Mouse (Mus musculus): ENCODE results near the gene Daam2. TPM values are rescaled to one million over a fixed set of nuclear protein-coding genes. Genes with fewer than 3 reads are reported as not detected.

Daam2 gene
- total RNA-seq, 2 experiments from 2014 or later = 54.7 to 69.8 TPM

DNA sequence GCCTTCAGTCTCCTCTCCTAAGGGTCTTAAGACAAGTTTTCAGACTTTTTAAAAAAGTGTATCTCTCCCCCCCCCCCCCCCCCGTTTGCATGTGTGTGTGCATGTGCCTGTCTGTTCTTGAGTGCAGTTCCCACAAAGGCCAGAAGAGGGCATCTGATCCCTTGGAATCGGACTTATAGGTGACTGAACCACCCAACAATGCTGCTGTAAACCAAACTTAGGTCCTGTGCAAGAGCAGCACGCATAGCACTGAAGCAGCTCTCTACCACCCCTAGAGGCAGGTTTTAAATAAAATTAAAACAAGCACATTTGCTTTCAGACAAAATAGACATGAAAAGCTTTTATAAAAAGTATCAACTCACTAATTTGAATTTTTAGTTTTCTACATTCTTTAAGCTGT lies 33.9 kb downstream of the Daam2 start:
- DNase-seq = no peak

DNA sequence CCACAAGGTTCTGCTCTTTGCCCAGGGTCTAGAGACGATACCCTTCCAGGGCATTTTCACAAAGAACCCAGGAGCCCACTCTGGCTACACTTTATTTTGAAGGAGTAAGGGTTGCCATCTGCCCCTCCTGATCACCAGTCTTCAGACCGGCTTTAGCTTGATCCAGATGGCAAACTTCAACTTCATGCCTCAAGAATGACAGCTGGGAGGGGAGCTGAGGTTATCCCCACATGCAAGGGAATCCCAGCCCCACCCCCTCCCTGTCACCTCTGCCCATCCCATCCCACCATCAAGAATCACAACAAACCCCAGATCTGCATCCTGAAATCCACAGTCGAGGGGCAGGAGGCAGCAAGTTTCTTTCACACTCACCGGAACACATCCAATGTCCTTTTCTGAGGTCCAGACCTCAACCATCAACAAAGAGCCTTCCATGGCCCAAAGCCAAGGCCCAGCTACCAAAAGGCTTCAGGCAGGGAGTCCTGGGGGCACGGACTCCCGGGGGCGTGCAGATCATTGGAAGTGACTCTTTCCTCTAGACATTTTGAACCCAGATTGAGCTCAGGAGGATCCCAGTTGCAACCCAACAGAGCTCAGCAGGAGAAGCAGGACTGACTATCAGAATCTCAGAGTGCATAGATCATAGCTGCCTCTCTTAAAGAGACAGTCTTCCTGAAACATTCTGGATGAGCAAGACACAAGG lies 35.5 kb downstream of the Daam2 start:
- DNase-seq = no peak

DNA sequence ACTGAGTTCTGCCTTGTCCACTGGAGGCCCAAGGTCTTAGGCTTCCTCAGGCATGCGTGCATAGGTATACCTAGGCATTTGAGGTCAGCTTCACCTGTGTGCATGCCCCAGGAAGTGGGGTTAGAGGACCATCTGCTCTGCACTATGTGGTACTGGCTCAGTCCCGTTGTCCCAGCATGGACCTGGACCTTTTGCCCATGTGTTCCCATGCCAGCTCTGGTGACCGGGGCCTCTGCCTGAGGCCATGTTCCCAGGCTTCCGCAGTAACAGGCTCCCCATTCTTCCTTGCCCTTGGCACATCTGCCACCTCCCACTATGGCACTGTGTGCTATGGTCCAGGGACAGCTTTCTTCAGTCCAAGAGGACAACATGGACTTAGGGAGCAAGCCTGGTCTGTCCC lies 36.1 kb downstream of the Daam2 start:
- no peak for DNase-seq

DNA sequence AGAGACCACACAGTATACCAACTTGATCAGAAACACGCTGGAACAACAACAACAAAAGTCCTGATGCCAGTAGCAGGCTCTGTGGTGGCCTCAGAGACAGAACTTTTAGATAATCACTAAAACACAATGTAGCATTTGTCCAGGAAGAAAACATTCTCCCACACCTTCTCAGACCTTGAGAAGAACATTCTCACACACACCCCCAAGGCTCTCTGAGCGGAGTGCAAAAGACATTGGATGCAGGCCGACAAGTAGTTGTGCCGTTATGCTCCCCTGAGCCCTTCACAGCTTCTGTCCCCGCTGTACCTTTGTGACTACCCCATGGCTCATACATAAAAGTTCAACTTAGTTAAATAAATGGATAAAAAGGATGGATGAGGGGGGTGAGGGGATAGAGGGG lies 37.6 kb downstream of the Daam2 start:
- DNase-seq = no peak

DNA sequence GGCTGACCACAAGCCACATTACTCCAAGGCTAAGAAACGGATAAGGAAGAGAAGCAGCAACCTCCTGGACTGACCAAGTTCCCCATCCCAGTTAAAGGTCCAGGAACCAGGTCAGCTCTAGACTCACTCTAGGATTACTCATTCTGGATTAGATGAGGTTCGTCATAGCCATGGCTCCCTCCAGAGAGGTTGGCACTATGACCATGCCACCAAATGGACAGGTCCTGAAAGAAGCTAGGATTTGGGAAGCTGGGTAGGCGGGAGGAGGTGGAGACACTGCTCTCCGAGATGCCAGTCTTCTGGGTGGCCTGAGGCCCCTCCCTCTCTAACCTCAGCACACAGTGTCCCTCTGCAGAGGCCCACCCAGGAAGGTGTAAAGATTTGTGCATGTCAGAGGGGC lies 38.2 kb downstream of the Daam2 start:
- DNase-seq = no peak

DNA sequence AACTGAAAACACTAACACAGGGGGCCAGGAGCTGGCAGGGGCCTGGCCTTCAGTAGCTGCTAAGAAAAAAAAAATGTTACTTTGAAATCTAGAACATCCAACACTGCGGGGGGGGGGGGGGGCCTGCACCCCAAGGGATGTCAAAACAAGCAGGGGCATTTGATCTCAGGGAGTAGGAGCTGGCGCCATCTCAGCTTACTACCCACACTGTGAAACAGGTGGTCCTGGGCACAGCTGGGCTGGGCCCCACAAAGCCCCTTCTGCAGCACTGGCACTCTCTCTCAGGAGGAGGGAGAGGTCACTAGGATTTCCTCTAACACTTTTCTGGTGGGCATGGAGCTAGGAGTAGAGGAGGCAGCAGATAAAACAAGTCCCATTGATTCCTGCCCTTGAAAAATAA lies 39.6 kb downstream of the Daam2 start:
- no peak for DNase-seq

DNA sequence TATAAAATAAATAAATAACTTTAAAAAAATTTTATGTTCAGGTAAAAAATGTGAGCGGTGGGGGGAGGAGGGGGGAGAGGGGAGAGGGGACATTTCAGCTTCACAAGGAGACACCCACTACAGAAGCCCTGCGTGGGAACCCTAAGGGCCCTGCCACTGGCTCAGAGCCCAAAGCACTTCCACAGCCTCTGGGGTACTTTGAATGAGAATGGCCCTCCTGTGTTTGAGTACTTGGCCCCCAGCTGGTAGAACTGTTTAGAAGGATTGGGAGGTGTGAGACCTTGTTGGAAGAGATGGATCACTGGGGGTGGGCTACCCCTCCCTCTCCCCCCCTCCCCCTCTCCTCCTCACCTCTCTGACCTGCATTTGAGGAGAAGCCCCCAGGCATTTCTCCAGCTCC lies 41.7 kb downstream of the Daam2 start:
- no peak for DNase-seq

DNA sequence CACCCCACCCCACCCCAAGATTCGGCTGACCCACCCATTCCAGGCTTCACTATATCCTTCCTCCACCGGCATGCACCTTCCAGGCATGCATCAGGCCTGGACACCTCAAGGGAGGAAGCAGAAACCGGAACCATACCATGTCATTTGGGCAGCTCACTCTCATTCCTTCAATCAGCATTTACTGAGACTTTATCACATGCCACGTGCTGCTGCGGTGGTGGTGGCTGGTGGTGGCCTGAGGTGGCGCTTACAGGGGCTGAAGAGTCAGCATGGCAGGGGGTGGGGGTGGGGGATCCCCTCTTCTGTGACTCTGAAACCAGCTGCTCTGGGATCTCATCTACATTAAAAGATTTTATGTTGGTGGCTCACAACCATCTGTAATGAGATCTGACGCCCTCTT lies 42.1 kb downstream of the Daam2 start:
- DNase-seq = no peak

DNA sequence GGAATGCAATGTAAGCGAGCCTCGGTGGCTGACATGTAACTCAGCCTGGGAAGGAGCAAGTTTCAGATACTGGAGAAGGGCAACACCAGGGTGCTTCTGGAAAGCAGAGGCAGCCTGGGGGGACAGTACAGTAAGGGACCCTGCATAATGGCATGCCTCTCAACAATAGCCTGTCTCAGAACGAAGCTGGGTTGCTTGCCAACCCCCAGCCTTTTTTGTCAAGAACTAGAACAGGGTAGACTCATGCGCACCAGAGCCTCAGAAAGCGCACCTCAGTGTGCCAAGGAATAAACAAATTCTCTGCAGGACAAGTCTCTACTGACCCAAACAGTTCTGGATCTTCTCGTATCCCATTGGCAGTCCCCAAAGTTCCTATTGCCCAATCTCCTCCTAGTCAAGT lies 43.5 kb downstream of the Daam2 start:
- no peak for DNase-seq

DNA sequence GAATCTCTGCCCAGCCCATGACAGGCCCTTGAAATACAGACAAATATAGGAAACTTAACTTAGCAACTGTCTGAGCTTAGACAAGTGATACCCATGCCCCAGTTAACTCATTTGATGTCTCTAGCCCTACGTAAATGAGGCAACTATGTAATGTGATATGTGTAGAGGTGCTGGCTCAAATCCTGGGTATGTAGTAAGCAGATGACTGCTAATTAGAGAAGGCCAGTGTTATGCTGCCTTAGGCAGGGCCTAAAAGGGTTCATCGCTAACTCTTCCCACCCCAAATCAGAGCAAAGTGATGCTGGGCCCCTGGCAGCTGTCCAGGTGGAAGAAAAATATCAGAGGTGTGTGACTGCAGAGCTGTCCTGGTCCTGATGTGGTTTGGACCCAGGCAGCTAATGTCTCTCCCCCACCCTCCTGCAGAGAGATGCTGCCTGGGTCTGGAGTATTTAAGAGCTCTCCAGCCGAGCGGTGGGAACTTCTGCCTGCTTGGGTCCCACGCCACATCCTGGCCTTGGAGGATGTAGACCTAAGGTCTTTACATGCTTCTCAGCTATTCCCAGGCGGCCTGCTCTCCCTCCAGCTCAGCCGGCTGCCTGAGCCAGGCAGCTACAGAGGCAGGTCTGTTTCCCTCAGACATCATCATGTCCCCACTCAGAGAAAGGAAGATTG lies 44.4 kb downstream of the Daam2 start:
- DNase-seq = no peak

DNA sequence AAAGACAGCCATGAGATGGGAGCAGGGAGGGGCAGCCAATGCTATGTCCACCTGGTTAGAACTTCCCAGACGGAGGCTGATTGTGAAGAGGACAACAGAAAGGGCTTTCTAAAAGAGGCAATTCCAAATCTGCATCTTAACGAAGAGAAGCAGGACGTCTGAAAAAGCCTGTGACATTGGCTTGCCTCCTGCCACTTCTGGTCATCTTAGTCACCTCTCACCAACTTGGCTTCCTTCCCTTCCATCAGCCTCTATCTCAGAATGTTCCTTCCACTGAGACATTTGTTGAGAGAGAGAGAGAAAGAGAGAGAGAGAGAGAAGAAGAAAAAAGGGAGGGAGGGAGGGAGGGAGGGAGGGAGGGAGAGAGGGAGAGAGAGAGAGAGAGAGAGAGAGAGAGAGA lies 47.1 kb downstream of the Daam2 start:
- no peak for DNase-seq

DNA sequence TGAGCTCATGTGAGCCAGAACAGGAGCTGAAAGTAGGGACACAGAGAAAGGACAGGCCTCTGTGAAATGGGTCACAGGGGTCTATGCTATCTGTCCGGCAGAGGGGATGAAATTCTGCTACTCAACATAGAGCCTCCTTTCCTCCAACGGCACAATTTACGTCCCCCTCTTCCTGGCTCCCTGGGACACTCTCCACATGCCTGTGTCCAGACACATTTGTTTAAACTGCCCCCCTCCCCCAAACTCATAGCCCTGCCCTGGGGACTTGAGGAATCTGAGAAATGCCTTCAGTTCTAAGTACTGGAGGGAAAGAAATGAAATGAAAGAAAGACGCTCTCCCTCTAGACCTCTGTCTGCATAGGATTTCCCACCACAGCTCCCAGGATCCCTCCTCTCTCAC lies 48.5 kb downstream of the Daam2 start:
- no peak for DNase-seq

DNA sequence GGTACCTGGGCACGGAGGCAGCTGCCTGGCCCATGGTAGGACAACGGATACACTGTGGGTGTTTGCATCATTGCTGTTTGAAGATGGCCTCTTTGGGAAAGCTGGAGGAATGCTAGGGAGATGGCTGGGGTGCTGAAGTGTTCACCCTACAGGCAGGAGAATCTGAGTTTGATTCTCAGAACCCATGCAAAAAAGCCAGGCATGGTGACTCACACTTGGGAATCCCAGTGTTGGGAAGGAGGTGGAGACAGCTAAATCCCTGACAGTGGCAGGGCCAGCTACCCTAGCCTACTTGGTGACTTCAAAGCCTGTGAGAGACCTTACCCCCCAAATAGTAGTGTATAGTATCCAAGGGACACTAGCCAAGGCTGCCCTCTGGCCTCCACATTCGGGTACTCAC lies 49.0 kb downstream of the Daam2 start:
- no peak for DNase-seq

DNA sequence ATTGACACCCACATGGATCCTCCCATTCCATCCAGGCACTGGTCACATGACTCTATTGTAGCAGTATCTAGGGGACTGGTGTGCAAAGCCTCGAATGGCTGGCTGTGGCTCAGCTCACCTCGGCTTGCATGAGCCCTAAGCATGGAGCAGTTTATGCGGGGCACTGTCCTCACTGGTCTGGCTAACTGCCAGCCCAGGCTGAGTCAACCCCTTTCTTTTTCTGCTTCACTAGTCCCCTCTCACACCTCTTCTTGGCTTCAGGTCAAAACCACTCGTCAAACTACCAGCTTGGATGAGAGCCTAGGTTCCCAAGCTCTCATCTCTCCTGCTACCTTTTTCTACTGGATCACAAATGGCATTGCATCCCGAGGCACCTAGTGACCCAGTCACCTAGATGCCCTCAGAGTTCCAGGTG lies 51.5 kb downstream of the Daam2 start:
- DNase-seq = no peak

DNA sequence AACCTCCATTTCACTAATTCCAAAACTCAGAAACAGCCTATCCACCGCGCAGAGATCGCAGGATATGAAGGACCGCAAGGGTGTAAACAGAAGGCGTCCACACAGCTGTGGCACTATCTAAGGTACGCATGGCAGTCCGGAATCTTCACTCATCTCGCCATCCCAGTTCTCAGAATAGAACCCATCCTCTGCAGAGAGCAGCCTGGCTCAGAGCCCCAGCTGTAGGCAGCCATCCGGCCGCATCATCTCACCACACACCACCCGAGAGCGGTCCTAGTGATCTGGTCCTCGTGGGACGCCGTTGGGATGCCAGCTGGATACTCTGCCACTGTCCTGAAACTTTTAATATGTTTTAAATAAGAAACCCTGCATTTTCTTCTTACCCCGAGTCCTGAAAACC lies 54.7 kb downstream of the Daam2 start:
- no peak for DNase-seq

DNA sequence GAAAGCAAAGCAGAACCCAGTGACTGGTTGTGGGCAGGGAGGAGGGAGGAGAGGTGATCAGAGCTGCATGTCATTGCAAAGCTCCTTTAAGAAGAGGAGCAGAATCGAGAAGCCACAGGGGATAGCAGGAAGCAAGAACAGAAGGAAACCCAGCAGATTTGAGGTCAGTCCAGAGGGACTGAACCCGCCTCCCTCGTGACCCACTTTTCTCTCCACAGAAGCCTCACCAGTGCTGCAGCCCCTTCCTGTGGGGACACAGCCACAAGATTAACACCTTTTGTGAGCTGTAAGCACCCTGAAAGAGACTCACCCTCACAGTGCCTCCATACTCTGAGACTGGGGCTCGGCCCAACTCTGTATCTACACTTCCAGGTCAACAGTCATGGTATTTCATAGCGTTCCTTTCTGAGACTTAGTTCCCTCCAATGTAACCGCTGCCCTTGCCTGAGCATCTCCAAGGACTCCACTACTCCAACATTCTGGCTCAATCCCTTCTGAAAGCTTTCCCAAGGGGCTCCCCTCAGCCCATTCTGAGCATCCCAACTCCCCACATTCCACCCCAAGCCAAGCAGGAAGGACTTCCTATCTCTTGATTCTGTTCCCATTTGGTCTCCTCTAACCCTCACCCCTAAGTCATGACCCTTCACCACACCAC lies 60.8 kb downstream of the Daam2 start:
- DNase-seq = no peak

DNA sequence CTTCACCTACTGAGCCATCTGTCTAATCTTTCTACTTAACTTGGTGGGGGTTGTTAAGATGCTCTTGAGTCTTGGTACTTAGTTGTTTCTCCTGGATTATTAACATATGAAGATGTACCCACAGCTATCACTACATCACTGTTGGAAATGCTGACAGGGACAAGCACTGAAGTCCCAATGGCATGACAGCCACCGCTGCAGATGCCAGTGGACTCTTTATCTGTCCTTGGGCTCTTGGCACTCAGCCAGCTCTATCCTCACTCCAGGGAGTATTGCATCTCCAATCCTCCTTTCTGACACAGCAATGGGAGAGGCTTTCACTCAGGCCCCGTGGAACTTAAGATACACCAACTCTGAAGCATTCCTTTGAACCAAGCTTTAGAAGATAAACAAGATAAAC lies 63.9 kb downstream of the Daam2 start:
- DNase-seq = no peak

DNA sequence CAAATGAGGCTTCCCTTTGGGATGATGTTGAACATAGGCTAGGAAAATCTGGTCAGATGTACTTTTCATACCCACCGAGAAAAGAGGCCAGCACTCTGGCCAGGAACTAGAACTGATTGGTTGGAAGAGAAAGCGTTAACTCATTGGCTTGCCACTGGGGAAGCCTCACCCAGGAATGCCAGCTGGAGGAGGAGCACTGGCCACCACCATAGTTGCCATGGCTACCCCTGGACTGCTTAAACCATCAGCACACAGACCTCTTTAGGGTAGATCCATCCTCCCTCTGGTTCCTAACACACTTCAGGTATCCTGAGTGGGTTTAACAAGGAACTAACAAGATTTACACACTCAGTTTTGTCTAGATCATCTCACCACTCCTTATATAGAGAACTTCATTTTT lies 64.5 kb downstream of the Daam2 start:
- no peak for DNase-seq

DNA sequence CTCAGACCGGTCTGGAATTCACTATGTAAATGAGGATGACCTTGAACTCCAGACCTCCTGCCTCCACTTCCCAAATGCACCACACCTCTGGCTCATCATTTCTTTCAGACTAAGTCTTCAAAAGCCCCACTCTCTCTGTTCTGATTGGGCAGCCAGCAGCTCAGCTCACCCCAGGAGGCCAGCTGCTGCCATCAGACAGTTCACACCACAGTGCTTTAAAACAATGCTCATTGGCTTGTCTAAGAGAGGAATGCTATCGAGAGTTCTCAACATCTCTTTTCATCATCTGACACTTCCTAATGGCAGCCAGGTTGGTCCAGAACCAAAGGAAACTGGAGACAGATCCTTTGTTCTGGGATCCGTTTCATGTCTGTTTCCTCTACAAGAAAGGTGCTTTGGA lies 66.0 kb downstream of the Daam2 start:
- no peak for DNase-seq

DNA sequence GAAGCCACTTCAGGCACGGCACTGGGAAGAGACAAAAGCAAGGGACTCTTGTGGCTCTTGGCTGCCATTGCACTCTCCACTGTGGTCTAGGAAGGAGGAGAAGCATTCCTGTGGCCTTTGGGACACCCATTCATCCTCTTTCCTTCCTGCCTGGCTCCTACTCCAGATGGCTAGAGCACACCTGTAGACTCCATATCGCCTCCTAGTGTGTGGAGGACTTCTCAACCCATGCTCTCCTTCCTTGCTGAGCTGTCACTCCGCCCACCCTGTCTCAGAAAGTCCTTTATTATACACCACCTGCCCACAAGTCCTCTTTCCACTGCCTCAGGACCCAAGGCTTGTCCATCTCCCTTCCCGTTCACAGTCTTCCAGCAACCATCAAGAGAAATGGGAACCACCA lies 70.9 kb downstream of the Daam2 start:
- no peak for DNase-seq

DNA sequence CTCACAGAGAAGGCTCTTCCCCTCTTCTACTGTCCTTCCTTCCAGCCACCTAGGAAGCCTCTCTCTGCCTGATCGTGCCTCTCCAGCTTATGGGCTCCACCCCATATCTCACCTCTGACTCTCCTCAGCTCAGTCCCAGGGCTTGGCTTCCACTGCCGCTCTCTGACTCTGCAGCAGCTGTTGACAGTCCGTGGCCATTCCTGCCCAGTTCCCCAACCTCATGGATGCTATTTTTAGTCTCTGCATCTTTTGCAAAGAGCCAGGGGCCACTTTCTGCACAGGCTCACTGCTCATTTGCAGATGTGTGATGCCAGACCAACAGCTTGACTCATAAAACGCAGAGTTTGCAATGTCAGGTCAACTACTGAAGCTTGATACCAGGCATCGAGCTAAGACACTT lies 75.0 kb downstream of the Daam2 start:
- DNase-seq = no peak

DNA sequence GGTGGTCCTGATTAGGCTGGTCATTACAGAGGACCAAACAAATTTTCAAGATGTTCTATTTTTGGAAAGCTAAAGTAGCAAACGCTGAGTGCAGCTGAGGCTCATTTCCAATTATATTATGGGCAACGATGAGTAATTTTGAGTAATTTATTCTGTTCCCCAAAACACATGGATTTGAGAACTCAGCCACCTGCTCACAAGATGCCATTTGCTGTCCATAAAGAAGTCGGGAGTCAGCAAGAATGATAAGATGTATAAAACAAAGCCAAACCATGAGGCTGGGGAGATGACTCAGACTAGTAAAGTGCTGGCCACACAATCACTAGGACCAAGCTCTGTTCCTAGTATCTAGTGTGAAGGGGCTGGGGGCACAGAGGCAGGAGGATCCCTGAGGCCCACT lies 79.7 kb downstream of the Daam2 start:
- no peak for DNase-seq

DNA sequence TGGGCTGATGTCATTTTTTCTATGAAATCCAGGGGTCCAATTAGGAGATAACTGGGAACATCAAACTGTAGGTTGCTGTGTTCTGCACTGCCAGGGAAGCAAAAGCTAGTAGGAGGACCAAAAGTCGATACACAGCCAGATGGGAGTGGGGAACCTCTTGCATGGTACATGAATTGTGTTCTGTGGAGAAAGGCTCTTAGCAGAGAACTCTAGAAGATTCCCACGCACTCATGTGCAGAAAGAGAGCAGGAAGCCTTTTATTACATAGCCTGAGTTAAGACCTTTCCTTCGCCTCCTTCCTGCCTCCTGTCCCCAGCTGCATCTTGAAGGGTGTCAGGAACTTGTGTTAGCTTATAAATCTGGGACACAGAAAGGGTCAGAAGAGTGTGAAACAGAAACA lies 82.3 kb downstream of the Daam2 start:
- DNase-seq = peak in 1 of 2 experiments; percentile 37

DNA sequence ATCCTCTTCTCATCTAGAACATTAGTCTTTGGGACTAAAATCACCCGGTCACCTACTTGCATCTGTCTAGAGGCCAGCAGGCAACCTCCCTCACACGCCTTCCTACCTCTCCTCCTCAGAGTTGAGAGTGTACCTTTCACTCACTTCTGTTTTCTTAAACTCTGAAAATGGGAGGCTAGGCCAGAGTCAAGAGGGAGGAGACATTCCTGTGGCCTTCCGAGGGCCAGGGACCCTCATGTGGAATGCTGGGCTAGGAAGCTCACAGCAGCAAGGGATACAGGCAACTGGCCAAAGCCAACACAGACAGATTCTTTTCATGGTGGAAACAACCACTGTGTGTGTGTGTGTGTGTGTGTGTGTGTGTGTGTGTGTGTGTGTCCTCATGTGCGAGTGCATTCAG lies 86.8 kb downstream of the Daam2 start:
- DNase-seq = no peak
